14 mouse cellular contexts compared by ENCODE assay signal in the genomic region with DNA sequence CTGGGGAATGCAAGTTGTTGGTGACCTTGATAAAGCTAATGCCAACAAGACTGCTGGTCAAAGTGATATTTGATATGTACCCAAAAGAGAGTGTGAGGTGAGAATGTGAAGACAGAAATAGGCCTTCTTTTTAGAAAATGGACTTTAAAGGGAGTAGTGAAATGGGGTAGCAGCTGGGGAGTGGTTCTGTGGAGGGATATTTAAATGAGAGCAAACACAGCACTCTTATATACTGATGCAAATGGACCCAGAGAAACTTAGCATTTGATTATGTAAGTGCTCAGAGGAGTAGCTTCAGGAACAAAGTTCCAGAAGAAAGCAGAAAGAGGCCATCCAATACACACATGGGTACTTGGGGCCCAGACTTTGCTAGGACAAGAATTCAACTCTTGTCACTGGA.
"Had no signal": no experiment of that assay in that cellular context is flagged by ENCODE, and none has a peak within 500 bp of the region (broad histone marks: within the 10 kb centered on the region; RNA-seq: fewer than 3 reads in every experiment).

No protein-coding gene starts in this region.

- H3K9ac ChIP-seq: lung, embryonic 14.5 days; midbrain, embryonic 13.5 days; midbrain, embryonic 15.5 days; neural tube, embryonic 12.5 days; stomach, embryonic 15.5 days had no signal

- H3K36me3 ChIP-seq: midbrain, embryonic 13.5 days; midbrain, embryonic 15.5 days; neural tube, embryonic 12.5 days; stomach, embryonic 15.5 days had no signal

- H3K4me1 ChIP-seq: midbrain, embryonic 13.5 days; midbrain, embryonic 15.5 days; neural tube, embryonic 12.5 days; stomach, embryonic 15.5 days had no signal

- H3K4me2 ChIP-seq: lung, embryonic 14.5 days; midbrain, embryonic 11.5 days; midbrain, embryonic 13.5 days; midbrain, embryonic 15.5 days; neural tube, embryonic 12.5 days; stomach, embryonic 15.5 days had no signal

- ATAC-seq: midbrain, embryonic 13.5 days; midbrain, embryonic 15.5 days had no signal

- H3K27ac ChIP-seq: midbrain, embryonic 13.5 days; midbrain, embryonic 15.5 days; neural tube, embryonic 12.5 days; stomach, embryonic 15.5 days; stomach, postnatal 0 days had no signal

- H3K9me3 ChIP-seq: midbrain, embryonic 13.5 days; midbrain, embryonic 15.5 days; neural tube, embryonic 12.5 days; stomach, embryonic 15.5 days had no signal

- DNase-seq: lung, adult 18-20 months; lung, embryonic 14.5 days; lung, postnatal 10 days; lung, postnatal 4 days; right cerebral cortex, postnatal 14 days; thymus, adult 2 months; thymus, postnatal 25 days; thymus, postnatal 4 days had no signal

- H3K27me3 ChIP-seq: midbrain, embryonic 13.5 days; midbrain, embryonic 15.5 days; neural tube, embryonic 12.5 days; stomach, embryonic 15.5 days had no signal

- H3K4me3 ChIP-seq: midbrain, embryonic 13.5 days; midbrain, embryonic 15.5 days; neural tube, embryonic 12.5 days; stomach, embryonic 15.5 days had no signal
